Mouse (Mus musculus): ENCODE results near the gene Sbds.

Sbds gene

GRCm38 (mm10) chr5:130200233-130201029, 54.9 kb downstream of the Sbds start:
- no peak for DNase-seq (ENCODE audit: low read depth in 1 of 2, low spot score in 2 of 2)

DNA sequence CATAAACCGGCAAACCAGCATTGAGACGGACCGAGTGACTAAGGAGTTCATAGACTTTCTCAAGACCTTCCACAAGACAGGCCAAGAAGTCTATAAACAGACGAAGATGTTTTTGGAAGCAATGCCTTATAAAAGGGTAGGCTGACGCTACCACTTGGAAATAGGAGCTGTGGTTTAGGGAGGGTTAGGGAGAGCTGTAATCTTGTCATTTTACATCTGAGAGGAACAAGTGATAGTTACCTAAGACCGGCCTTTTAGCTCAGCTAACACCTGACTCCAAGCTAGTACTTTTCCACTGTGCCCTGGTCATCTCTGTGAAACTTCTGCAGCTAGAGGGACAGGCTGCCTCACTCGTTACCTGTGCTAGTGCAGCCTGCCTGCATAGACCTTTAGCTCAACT, 57.3 kb downstream of the Sbds start:
- no peak for DNase-seq (ENCODE audit: low read depth in 1 of 2, low spot score in 2 of 2)

DNA sequence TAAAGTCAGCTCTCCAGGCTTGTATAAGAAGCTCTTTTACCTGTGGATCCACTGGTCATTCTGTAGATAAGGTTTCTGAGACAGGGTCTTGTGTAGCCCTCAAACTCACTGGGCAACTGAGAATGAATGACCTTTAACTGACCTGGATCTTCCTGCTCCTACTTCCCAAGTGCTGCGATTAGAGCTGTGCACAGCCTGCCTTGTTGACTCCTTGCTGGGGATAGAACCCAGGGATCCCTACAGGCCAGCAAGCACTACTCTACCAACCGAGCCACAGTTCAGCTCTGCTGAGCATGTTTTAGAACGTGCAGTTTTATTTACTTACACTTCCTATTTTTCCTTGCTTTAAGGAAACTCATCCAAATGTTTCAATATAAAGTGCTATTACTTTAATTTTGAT, 57.9 kb downstream of the Sbds start:
- DNase-seq (ENCODE audit: low read depth in 1 of 2, low spot score in 2 of 2), result no peak

DNA sequence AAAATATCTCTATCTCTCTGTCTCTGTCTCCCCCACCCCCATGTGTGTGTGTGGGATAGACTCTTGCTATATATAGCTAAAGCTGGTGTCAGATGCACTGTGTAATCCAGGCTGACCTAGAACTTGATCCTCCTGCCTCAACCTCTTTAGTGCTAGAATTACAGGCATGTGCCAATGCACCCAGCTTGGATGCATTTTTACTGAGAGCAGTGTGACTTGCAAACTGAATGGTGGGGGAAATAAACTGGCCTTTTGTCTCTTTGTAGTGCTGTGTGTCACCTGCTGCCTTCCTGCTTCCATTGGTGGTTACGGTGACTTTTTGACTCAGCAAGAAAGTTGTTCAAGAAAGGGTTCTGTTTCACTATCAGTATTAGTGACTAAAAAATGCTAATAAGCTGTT, 59.0 kb downstream of the Sbds start:
- DNase-seq (ENCODE audit: low read depth in 1 of 2, low spot score in 2 of 2), result no peak

Measured in monocyte, adult 2 months (primary cell).